Mouse (Mus musculus): ENCODE results near the gene Celf1.

The Celf1 gene

GRCm38 (mm10) chr2:91062779-91063606 lies 122.8 kb downstream of the Celf1 start:
- DNase-seq (ENCODE audit: low spot score): no peak

GRCm38 (mm10) chr2:91064211-91064610 lies 124.0 kb downstream of the Celf1 start:
- no peak for DNase-seq (ENCODE audit: low spot score)

GRCm38 (mm10) chr2:91065544-91065943 lies 125.4 kb downstream of the Celf1 start:
- DNase-seq (ENCODE audit: low spot score): no peak

GRCm38 (mm10) chr2:91066455-91066854 lies 126.3 kb downstream of the Celf1 start:
- DNase-seq (ENCODE audit: low spot score): no peak

- DNase-seq (ENCODE audit: low spot score): no peak
Observed at GRCm38 (mm10) chr2:91068162-91068871, 128.1 kb downstream of the Celf1 start.

- DNase-seq (ENCODE audit: low spot score): no peak
Observed at GRCm38 (mm10) chr2:91068872-91069165, 128.6 kb downstream of the Celf1 start.
